Mouse (Mus musculus): Measurements from ENCODE around the gene Rimklb.

- TF ChIP-seq POLR2A (IDR thresholded peaks at IDR 0.05; ENCODE audit: insufficient read depth, low read depth, low read length), result no peak
- no peak for TF ChIP-seq CTCF (IDR thresholded peaks at IDR 0.05; ENCODE audit: insufficient read depth, low read depth, low read length)
Measured at GRCm38 (mm10) chr6:122469030-122469640, 29.4 kb downstream of the Rimklb start.
